Mouse (Mus musculus): ENCODE results near the gene Hspb7. TPM values are rescaled to one million over a fixed set of nuclear protein-coding genes. Genes with fewer than 3 reads are reported as not detected.

The Hspb7 gene
- total RNA-seq, 2 experiments from 2014 or later, result not detected

DNA sequence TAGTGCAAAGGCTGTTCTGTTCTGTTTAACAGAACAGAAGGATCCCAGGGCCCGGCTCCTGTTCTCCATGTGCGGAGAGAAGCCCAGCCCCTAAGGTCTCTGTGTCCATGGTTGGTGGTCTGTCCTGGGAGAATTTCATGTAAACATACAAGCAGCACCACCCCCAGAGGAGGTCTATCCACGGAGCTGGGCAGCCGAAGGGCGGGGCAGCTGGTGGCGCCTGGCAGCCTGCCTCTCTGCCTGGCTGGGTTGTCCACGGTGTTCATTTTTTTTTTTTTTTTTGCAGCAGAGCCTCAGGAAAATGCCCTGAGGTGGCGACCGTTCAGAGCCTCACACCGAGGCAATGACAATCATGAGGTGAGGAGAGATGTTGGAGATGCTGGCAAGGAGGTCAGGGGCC is 48.0 kb downstream of the Hspb7 start:
- peak in 1 of 2 experiments; percentile 9 for DNase-seq (ENCODE audit: low spot score in 2 of 2)

GRCm38 (mm10) chr4:141469343-141469742 is 48.8 kb downstream of the Hspb7 start:
- DNase-seq (ENCODE audit: low spot score in 2 of 2), result no peak

- DNase-seq (ENCODE audit: low spot score in 2 of 2), result no peak
Observed at GRCm38 (mm10) chr4:141471491-141471890, 50.9 kb downstream of the Hspb7 start.

DNA sequence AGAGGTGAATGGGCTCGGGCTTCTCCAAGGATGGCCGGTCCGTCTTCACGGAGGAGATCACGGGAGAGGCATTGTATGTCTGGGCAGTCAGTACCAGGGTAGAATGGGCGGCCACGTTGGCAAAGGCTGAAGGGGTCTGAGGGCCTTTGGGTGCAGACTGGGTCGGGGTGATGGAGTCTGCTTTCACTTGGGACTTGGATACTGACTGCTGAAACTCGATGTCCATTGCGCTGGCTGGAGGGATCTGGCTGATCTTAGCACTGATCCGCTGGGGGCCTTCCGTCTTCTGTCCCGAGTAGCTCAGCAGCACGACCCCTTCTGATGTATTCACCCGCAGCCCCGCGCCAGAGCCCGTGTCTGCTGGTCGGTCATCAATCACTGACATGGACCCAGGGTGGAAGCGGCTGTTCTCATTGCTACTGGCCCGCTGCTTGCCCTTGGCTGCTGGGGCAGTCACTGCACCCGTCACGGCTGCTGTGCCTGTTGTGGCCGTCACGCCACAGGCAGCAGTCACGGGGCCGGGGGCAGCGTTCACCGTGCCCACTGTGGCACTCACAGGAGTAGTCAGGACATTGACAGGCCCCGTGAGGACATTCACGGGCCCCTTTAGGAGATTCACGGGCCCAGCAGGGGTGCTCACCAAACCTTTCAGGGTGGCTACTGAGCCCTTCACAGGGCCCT is 52.2 kb downstream of the Hspb7 start:
- no peak for DNase-seq (ENCODE audit: low spot score in 2 of 2)

DNA sequence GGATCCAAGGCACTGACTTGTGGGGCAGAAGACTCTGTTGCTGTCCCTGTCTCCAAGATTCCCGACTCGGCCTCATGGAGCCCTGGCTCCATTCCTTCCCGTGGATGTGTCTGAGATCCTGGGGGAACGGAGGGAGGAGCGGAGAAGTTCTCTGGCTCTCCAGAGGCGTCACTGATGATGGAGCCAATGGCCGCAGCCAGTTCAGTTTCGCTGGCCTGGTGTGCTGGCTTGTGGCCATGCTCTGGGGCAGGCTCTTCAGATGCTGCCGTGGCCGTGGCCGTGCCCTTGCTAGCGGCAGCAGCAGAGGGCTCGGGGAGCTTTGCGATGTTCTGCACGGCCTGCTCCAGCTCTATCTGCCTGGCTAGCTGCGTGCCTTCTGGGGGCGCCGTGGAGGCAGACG is 53.9 kb downstream of the Hspb7 start:
- peak in 1 of 2 experiments; percentile 0 for DNase-seq (ENCODE audit: low spot score in 2 of 2)

Other genes starting within 250 kb of the Hspb7 start
- gene Rsg1, start 206.8 kb upstream of the Hspb7 start, total RNA-seq (2021), result 1 to 10 TPM; 3.0 to 4.5 TPM
- 10 to 100 TPM; 19.3 to 19.9 TPM for gene Arhgef19, start 181.3 kb upstream of the Hspb7 start, total RNA-seq (2021)
- gene Epha2, start 119.5 kb upstream of the Hspb7 start, total RNA-seq (2021), result 1 to 10 TPM in 1 of 2 experiments, under 1 TPM in 1; 0.99 to 1.4 TPM
- 1 to 10 TPM; 3.1 to 3.9 TPM for gene Fam131c, start 52.6 kb upstream of the Hspb7 start, total RNA-seq (2021)
- gene Clcnka, start 22.1 kb upstream of the Hspb7 start, total RNA-seq (2021), result not detected
- not detected for gene Clcnkb, start 4.8 kb upstream of the Hspb7 start, total RNA-seq (2021)
- gene Srarp, start 15.3 kb downstream of the Hspb7 start, total RNA-seq (2021), result 1 to 10 TPM; 2.4 to 3.9 TPM
- 10 to 100 TPM; 32.4 to 36.4 TPM for gene Zbtb17, start 23.9 kb downstream of the Hspb7 start, total RNA-seq (2021)
- gene Spen, start 117.8 kb downstream of the Hspb7 start, total RNA-seq (2021), result 10 to 100 TPM; 60.3 to 66.7 TPM
- gene Fblim1, start 185.3 kb downstream of the Hspb7 start, total RNA-seq (2021), result under 1 TPM; 0.61 to 0.74 TPM
- under 1 TPM; 0.32 to 0.51 TPM for gene Tmem82, start 197.9 kb downstream of the Hspb7 start, total RNA-seq (2021)
- 1 to 10 TPM; 4.1 to 4.2 TPM for gene Slc25a34, start 203.0 kb downstream of the Hspb7 start, total RNA-seq (2021)
- gene Plekhm2, start 244.1 kb downstream of the Hspb7 start, total RNA-seq (2021), result 10 to 100 TPM; 81.2 to 81.3 TPM

Data from layer of hippocampus, adult 18-20 months (tissue).